ENCODE assay signal across 8 mouse cellular contexts in genomic region chr7:139905661-139906060, GRCm38 (mm10). TPM values are rescaled to one million over a fixed set of nuclear protein-coding genes. Genes with fewer than 3 reads are reported as not detected.
DNase-seq lines count a peak whose midpoint lies in the region; ATAC-seq lines count a peak whose summit lies in the region.

No protein-coding gene starts in this region.

- DNase-seq in layer of hippocampus, adult 9-11 months: peak; percentile 67
- no peak for DNase-seq in layer of hippocampus, adult 9-10 months (ENCODE audit: low spot score)
- peak; percentile 37 for DNase-seq in MN1 (ENCODE audit: low spot score)
- DNase-seq in embryo, embryonic 10.5 days (ENCODE audit: low spot score): peak; percentile 84
- peak; percentile 16 for DNase-seq in liver
- peak; percentile 77 for DNase-seq in neural tube, embryonic 11.5 days (ENCODE audit: low spot score)
- DNase-seq in frontal cortex, postnatal 14 days (ENCODE audit: low spot score in 2 of 2): no peak

- H3K4me3 ChIP-seq in hindbrain, embryonic 13.5 days: no peak overlapping the region
- no peak overlapping the region for H3K4me3 ChIP-seq in neural tube, embryonic 11.5 days (ENCODE audit: low read depth, low read length)

- peaks cover 11% of the 10 kb centered on the region for H3K36me3 ChIP-seq in hindbrain, embryonic 13.5 days
- H3K36me3 ChIP-seq in neural tube, embryonic 11.5 days (ENCODE audit: control insufficient read depth, insufficient read depth, low read length): no peaks in the 10 kb centered on the region

- H3K9ac ChIP-seq in hindbrain, embryonic 13.5 days: 0 out of 2 replicates have a peak overlapping the region, but pooled peaks have one; percentile 6
- no peak overlapping the region; the same call in 1 of the 2 replicates for H3K9ac ChIP-seq in neural tube, embryonic 11.5 days (ENCODE audit: low read length)

- 1% methylated on average over 6 of the region's 6 CpGs for WGBS in hindbrain, embryonic 13.5 days
- WGBS in neural tube, embryonic 11.5 days: under 1% methylated on average over 6 of the region's 6 CpGs

- H3K27ac ChIP-seq in hindbrain, embryonic 13.5 days: peak overlapping the region; percentile 65; the same call in 1 of the 2 replicates
- no peak overlapping the region for H3K27ac ChIP-seq in neural tube, embryonic 11.5 days (ENCODE audit: low read depth, low read length)

- ATAC-seq in hindbrain, embryonic 13.5 days (ENCODE audit: low FRiP score): peak; percentile 7; the same call in 1 of the 2 replicates
- ATAC-seq in neural tube, embryonic 11.5 days (ENCODE audit: insufficient read depth, low FRiP score, low TSS enrichment): peak; percentile 68

- peaks cover 39% of the 10 kb centered on the region for H3K4me1 ChIP-seq in hindbrain, embryonic 13.5 days (replicated peaks)
- H3K4me1 ChIP-seq in neural tube, embryonic 11.5 days (ENCODE audit: control insufficient read depth, insufficient read depth, low read length): peaks cover 8% of the 10 kb centered on the region; the same call in 1 of the 2 replicates

- H3K4me2 ChIP-seq in hindbrain, embryonic 13.5 days: peak overlapping the region; percentile 32
- H3K4me2 ChIP-seq in neural tube, embryonic 11.5 days (ENCODE audit: low read depth): peak overlapping the region; percentile 26; the same call in 1 of the 2 replicates

- no peaks in the 10 kb centered on the region for H3K27me3 ChIP-seq in hindbrain, embryonic 13.5 days
- H3K27me3 ChIP-seq in neural tube, embryonic 11.5 days (ENCODE audit: control insufficient read depth, insufficient read depth, low read length): no peaks in the 10 kb centered on the region

- no peaks in the 10 kb centered on the region for H3K9me3 ChIP-seq in hindbrain, embryonic 13.5 days
- no peaks in the 10 kb centered on the region for H3K9me3 ChIP-seq in neural tube, embryonic 11.5 days (ENCODE audit: control insufficient read depth, low read length)

RNA-seq across cellular contexts. Expression of gene Kndc1, which starts 11.2 kb away (rescaled TPM):
- polyA plus RNA-seq in hindbrain, embryonic 13.5 days (2015; fragmentation: Nextera tagmentation; extraction: Ambion mirVana): 8.3 and 10.0 TPM in 2 replicates
- polyA plus RNA-seq in neural tube, embryonic 11.5 days (2014; fragmentation: Nextera tagmentation; extraction: Ambion mirVana): 1.2 TPM in 2 replicates

RNA-seq across cellular contexts. Expression of gene Utf1, which starts 37.9 kb away (rescaled TPM):
- polyA plus RNA-seq in hindbrain, embryonic 13.5 days (2015; fragmentation: Nextera tagmentation; extraction: Ambion mirVana): not detected in 2 replicates
- polyA plus RNA-seq in neural tube, embryonic 11.5 days (2014; fragmentation: Nextera tagmentation; extraction: Ambion mirVana): not detected in 2 replicates

Comparison
In these comparisons a context has a peak if more than half of its experiments do, and no peak if none do; other contexts are left out.
1. DNase-seq: peak in layer of hippocampus, adult 9-11 months (single experiment), MN1 (single experiment), embryo, embryonic 10.5 days (single experiment), liver (single experiment) and neural tube, embryonic 11.5 days (single experiment); none in layer of hippocampus, adult 9-10 months (single experiment) and frontal cortex, postnatal 14 days (0 of 2).